Mouse (Mus musculus) cerebellum, adult 11 months (tissue): ENCODE results near the gene Nmrk2.

Experiments
- DNase-seq: peaks from one replicate; pipeline ENCODE4 v3.0.0; 2022

Nmrk2 gene

GRCm38 (mm10) chr10:81216260-81216659 is 14.4 kb upstream of the Nmrk2 start:
- no peak for DNase-seq

- DNase-seq: no peak
These were observed 8.3 kb upstream of the Nmrk2 start for GRCm38 (mm10) chr10:81210154-81210553.

- DNase-seq: no peak
These were observed 2.3 kb upstream of the Nmrk2 start for GRCm38 (mm10) chr10:81204137-81204536.

GRCm38 (mm10) chr10:81202978-81203720 is 1.3 kb upstream of the Nmrk2 start:
- DNase-seq: no peak

DNA sequence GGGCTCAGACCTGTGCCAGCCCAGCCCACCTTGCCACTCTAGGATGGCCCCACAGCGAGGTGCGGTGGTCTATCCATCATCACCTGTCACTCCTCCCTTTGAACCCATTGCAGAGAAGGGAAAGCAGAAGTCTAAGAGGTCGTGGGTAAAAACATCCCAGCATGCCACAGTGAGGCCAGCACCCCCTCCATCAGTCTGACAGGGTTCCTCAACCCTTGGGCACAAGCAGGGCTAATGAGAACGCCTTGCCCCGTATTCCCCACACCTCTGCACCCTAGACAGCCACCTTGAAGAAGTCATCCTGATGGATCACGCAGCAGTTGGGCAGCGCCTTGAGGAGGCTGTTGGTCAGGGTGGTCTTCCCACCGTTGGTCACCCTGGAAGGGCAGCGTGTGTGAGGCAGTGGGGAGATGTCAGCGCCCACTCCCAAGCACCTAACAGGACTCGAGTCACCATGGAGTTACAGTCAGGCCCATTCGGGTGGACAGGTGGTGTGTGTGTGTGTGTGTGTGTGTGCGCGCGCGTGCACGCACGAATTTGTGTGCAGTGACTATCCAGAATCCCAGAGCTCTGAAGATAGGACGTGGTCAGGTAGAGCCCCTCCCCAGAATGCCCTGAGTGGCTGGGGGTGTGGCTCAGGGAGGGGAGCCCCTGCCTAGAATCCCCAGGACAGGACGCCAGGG is 1.1 kb downstream of the Nmrk2 start:
- no peak for DNase-seq

- no peak for DNase-seq
These were observed 1.7 kb downstream of the Nmrk2 start for GRCm38 (mm10) chr10:81200141-81200540.

- DNase-seq: no peak
These were observed 2.9 kb downstream of the Nmrk2 start for GRCm38 (mm10) chr10:81198990-81199389.

GRCm38 (mm10) chr10:81198230-81198629 is 3.6 kb downstream of the Nmrk2 start:
- DNase-seq: no peak

DNA sequence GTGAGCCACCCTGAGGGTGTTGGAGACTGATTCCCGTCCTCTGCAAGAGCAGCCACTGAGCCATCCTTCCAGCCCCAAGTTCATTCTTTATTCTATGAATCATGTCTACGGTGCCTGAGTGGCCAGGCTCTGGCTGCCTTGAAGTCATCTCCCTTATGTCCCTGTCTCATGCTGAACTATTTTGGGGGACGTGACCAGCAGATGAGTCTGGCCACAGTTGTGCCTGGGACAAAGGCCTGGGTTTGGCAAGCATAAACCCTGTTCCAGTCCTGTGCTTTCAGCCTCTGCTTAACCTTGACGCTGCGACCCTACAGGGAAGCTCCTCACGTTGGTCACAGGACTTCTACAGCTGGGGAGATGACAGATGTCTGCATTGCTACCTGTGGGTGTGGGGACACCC is 4.5 kb downstream of the Nmrk2 start:
- no peak for DNase-seq

- DNase-seq: no peak
These were observed 5.3 kb downstream of the Nmrk2 start for GRCm38 (mm10) chr10:81196470-81197065.

- no peak for DNase-seq
These were observed 6.6 kb downstream of the Nmrk2 start for GRCm38 (mm10) chr10:81195300-81195699.

GRCm38 (mm10) chr10:81193991-81194774 is 7.7 kb downstream of the Nmrk2 start:
- DNase-seq: no peak

GRCm38 (mm10) chr10:81192968-81193501 is 8.8 kb downstream of the Nmrk2 start:
- no peak for DNase-seq

- DNase-seq: peak; percentile 88
These were observed 9.4 kb downstream of the Nmrk2 start for GRCm38 (mm10) chr10:81192270-81192967.

DNA sequence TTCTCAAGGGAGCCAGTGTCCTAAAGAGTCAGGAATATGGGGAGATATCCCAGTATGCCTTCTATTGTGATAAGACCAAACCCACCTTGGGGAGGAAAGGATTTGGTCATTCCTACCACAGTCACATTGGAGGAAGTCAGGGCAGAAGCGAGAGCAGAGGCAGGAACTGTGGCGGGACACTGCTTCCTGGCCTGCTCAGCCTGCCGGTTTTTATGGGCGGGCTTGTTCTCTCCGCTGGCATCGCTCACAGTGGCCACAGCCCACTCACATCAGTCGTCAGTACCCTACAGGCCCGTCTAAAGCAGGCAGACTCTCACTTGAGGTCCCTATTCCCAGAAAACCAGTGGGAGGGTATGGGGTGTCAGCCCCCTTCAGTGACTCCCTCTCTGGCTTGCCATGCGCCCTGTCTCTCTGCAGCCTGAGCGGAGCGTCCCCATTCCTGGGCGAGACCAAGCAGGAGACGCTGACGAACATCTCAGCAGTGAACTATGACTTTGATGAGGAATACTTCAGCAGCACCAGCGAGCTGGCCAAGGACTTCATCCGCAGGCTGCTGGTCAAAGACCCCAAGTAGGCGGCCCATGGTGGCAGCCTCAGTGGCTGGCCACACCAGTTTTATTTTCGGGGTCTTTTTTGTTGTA is 10.4 kb downstream of the Nmrk2 start:
- peak; percentile 38 for DNase-seq

DNA sequence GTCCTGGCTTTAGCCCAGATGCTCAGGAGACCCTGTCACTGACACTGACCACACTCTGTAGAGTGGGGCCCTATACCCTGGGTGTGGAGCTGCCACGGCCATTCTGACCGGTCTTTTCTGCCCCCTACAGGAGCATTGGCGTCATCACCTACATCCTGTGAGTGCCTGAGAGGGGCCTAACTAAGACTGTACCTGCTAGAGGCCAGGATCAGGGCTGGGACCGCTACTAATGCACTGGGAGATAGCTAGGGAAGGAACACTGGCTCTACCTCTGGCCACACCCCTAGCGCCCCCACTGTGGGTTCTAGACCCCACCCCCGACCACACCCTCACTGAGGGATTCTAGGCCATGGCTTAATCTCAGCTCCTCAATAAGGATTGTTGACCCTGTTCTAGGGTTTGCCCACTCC is 10.9 kb downstream of the Nmrk2 start:
- DNase-seq: no peak

- DNase-seq: no peak
These were observed 11.5 kb downstream of the Nmrk2 start for GRCm38 (mm10) chr10:81190236-81190911.

DNA sequence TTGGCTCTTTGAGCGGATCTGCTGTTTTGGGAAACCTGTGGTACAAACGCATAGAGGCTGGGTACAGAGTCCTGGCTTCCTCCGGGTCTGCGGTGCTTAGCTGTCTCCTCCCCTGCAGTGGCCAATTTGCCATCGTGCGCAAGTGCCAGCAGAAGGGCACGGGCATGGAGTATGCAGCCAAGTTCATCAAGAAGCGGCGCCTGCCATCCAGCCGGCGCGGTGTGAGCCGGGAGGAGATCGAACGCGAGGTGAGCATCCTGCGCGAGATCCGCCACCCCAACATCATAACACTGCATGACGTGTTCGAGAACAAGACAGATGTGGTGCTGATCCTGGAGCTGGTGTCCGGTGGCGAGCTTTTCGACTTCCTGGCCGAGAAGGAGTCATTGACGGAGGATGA is 12.0 kb downstream of the Nmrk2 start:
- no peak for DNase-seq

DNA sequence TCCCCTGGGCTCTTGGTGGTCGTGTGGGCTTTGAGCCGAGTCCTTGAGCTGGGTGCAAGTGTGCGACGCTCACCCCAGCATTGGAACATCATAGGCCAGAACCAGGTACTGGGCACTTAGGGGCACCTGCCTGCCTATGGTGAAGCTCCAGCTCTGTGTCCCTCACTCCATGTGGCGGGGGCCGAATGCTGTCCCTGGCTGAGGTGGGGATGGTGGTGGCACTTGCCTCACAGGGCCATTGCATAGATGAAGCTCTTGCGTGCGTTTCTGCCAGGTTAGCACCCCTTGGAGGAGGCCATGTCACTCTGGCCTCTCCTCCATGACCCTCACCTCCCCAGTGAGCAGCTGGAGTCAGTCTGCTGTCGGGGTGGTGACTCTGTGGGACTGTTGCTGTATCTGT is 14.7 kb downstream of the Nmrk2 start:
- no peak for DNase-seq

GRCm38 (mm10) chr10:81184765-81185164 is 17.1 kb downstream of the Nmrk2 start:
- no peak for DNase-seq

DNA sequence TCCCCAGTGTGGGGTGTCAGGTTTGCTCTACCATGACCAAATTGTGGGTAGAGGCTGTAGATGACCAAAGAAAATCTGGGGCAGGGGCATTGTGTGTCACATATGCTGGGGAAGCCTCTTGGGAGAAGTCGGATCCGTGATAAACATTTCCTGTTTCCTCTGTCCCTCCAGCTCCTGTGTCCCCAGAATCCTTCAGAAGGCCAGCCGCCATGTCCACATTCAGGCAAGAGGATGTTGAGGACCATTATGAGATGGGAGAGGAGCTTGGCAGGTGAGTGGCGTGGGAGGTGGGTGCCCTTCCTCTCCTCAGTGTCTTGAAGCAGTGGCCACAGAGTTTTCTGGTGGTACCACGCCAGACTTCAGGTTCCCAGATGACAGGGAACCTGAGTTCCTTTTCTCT is 18.0 kb downstream of the Nmrk2 start, which contains the start of gene 4930442H23Rik:
Gene 4930442H23Rik, minus strand, starts transcription at position 45 of the 400 bp plus-strand sequence.
- no peak for DNase-seq
